Mouse (Mus musculus) retina, postnatal 1 day (tissue): ENCODE measurements around the gene Coro7.
A peak's percentile ranks its signal among the peaks of the same experiment; 100 is the strongest.
"Not testable (repeated sequence)": the region's sequence is repeated elsewhere in the genome, so short reads cannot be mapped to it uniquely, and the experiment has no call there.

Experiments
- DNase-seq: peaks from one replicate; pipeline ENCODE4 v3.0.0-alpha.2; 2012

Gene Coro7

GRCm38 (mm10) chr16:4680922-4681455, 1.4 kb upstream of the Coro7 start:
- DNase-seq: not testable (repeated sequence)

DNA sequence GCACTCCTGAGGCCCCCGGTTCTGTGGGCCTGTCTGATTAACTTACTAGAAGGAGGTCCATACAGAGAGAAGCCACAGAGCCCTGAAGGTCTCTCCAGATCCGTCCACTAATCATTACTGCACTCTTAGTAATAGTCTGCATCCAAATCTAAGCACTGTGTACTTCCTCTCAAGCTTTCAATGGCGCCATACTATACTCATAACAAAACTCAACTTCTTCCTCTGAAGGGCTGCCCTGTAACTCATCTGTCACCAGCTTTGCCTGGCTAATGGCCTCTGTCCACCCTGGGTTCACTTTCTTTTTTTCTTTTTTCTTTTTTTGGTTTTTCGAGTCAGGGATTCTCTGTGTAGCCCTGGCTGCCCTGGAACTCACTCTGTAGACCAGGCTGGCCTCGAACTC, 1.5 kb downstream of the Coro7 start:
- DNase-seq: no peak

GRCm38 (mm10) chr16:4676836-4677235, 2.7 kb downstream of the Coro7 start:
- DNase-seq: no peak

DNA sequence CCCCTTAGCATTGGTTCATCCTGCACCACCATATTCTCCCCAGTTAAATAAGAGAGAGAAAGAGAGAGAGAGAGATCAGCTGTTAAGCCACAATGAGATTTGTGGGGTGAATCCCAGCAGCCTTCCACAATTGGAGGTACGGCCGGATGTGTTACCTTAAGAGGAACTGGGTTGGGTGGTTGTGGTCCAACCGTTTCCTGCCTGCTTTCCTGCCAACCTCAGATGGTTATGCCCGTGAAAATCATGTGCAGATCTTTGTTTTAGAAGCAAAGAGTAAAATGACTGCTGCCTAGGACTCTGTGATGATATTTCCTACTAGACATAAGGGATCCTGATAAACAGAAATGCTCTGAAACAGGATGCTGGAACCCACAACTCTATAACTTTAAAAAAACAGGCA, 5.5 kb downstream of the Coro7 start:
- no peak for DNase-seq

- no peak for DNase-seq
Observed at GRCm38 (mm10) chr16:4670317-4670716, 9.3 kb downstream of the Coro7 start.

DNA sequence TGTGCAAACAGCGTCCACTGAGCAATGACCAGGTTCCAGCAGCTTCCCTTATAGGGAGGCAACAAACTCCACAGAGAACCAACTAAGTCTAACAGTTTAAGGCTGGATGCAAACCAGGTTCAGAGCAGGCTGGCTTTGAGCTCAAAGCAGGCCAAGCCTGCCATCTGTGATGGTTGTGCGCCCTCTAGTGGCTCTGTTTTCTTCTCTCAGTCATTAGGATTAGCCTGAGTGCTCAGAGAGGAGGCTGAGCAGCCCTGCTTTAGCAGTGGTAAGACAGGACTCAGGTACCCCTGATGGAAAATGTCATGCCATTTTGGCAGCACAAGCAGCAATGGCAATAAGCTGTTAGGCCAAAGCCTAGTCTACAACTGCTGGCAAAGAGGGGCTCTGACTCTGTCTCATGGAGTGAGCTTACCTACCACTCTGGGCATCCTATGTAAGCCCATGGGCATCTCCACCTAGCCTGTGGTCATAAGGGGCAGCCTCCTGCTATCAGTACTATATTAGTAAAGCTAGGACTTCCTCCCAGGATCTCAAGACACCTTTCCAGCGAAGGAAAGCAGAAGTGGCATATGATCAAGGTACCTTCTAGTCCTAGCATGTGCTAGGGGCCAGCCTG, 12.3 kb downstream of the Coro7 start:
- DNase-seq: peak; percentile 89

DNA sequence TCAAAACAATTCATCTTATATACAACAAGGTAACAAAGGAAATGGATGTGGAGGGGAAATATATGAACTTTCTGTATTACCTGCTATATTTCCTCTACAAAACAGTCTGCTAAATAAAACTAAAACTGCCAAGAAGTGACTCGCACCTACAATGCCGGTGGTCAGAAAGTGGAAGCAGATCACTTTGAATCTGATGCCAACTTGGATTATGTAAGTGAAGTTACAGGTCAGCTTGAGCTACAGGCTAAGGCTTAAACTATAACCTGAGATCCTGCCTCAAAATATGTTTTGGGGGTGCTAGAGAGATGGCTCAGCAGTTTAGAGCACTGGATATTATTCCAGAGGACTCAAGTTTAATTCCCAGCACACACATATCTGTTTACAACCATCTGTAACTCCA, 13.9 kb downstream of the Coro7 start:
- no peak for DNase-seq

- DNase-seq: no peak
Observed at GRCm38 (mm10) chr16:4663806-4664205, 15.8 kb downstream of the Coro7 start.

DNA sequence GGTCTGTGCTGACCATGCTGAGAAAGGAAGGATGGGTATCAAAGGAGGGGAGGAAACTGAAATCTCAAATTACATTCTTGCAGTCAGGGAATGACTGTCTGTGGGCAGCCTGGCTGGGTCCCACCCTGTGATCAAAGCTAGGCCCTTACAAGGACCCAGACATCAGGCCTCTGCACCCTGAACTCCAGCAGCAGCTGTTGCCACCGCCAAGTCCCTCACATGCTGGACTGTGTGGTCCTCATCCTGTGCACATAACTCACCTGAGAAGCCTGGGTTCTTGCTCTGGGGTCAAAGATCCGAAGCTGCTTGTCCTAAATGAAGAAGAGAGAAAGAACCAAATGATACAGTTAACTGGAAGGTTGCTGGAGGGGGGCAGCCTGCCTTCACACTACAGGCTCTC, 18.0 kb downstream of the Coro7 start:
- DNase-seq: no peak

- DNase-seq: no peak
Observed at GRCm38 (mm10) chr16:4659326-4659725, 20.3 kb downstream of the Coro7 start.

DNA sequence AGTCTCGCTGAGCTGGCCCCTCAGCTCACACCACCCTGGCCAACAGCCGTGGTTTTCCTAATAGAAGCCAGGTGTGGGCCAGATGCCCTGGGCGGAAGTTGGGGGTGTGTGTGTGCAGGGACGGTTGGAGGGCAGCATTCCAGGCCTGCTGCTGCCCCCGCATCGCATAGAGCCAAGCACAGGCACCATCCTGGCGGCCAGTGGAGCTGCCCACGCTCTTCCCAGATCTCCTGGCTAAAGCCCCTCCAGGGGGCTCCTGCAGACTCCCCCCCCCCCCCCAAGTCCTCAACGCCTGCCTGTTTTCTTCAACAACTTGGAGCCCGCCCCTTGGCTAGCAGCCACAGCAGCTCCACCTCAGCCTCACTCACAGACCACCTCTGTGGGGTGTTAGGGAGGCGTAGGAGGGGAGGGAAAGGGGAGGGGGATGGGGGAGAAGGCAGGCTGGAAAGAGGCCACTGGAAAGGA, 20.8 kb downstream of the Coro7 start:
- DNase-seq: peak; percentile 77

DNA sequence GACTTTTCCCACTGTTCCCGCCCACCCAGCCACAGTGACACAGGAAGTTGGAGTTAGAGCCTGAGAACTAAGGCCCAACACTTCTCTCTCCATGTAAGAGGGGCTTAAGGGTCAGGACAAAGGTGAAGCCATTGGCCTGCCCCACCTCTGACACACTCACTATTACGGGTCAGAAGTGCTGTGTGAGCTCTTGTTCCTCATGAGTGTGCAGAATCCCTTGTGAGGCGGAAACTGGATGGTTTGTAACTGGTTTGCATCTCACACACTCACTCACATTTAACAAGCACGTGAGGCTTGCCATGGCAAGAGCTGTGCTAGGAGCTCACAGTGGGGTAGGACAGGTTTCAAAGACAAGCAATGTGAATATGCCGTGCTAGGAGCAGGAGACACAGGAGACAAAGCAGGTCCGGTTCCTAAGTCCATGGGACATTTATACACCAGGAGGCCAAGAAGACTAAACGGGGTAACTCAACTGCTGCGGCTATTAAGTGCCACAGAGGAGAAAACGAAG, 23.0 kb downstream of the Coro7 start:
- DNase-seq: no peak

DNA sequence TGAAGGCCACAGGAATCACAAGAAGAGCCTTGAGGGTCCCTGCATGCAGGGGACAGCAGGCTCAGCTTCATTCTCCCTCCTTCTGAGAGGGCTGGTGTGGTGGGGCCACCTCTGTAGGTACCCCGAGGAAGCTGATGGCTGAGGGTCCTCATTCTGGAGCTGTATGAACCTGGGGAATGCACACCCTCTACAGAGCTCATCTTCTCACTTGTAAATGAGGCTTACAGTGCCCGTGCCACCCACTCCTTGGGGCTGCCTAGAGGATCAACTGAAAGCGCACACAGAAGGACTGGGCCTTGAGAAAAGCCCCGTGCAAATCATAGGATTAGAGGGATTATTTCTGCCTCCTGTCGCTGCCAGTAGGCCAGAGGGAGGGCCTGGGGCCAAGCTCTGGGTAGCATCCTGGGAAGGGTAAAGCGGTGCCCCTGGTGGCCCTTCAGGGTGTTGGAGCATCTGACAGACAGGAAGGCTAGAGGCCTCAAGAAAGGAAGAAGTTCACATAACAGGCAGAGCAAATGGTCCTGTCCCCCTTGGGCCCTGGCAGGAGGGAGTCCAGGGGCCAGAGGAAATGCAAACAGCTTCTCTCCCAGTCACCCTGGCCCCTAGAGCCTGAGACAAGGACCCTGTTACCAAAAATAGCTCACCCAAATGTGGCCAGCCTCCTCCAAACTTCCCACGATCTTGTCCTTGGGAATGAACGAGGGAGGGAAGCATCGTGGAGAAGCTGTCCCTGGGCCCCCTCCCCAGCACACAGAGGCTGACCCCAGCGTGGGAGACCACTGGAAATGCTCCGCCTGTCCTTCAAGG, 23.6 kb downstream of the Coro7 start:
- DNase-seq: peak; percentile 90

DNA sequence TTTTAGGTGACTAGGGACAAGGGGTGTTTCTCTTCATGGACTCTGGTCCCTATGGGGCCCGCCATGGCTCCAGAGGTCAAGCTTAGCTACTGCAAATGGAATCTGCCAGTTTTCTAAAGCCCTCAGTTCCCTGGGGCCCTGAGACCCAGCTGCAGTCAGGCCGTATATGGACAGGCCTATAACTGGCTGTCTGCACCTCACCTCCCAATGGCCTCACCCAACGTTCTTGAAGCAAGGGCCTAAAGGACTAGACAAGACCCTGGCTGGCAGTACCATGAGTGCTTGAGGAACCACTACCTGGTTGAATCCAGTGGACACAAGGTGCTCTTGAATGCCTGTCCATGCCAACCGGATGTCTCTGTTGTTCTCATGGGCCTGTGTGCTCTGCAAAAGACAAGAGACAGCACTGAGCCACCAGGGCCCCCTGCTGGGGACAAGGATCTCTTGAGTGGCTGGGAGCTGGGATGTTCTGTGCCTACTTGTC, 24.3 kb downstream of the Coro7 start:
- DNase-seq: peak; percentile 30

GRCm38 (mm10) chr16:4654706-4655105, 24.9 kb downstream of the Coro7 start:
- no peak for DNase-seq

DNA sequence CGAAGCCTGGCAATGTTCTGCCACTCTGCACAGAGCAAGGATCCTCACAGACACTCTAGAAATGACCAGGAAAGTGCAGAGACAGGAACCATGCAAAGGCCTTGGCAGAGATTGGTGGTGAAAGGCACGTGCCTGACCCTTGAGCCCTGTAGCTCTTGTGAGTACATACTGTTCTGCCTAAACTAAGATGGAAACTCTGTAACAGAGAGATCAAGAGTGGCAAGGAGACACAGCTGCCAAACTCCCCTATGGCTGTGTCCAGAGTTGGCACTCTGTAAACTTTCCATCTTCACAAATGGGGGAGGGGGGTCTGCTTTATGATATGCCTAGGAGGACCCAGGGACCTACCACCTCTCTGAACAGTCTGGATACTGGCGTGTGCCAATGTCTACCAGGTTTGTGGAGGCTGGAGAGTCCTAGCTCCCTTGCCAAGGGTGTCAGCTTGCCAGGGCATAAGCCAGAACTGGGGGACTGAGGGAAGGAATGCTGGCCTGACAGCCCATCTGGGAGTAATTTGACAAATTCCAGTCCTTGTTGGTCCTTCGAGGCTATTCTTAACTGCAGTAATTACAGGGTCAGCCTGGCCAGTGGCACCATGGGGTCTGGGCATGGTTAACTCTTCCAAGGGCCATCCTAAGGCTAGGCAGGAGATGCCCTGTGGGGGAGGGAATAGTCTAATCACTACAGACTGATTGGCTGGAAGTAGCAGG, 26.7 kb downstream of the Coro7 start:
- no peak for DNase-seq

DNA sequence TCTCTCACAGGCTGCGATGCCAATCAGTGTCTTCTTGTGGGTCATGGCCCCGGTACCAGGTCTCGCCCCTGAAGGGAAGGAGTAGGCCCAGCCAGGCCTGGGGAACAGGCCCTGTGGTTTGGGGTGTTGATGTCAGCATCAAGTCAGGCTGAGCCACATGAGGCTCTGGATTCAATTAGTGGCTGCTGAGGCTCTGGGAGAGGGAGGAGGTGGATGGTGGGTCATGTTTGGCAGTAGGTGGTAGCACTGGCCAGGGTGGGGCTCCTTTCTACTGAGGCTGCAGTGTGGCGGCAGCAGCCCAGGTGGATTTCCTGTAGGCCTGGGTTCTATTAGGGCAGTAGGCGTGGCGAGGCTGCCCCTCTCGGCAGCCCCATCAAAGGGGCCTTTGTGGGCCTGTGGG, 28.0 kb downstream of the Coro7 start:
- no peak for DNase-seq

DNA sequence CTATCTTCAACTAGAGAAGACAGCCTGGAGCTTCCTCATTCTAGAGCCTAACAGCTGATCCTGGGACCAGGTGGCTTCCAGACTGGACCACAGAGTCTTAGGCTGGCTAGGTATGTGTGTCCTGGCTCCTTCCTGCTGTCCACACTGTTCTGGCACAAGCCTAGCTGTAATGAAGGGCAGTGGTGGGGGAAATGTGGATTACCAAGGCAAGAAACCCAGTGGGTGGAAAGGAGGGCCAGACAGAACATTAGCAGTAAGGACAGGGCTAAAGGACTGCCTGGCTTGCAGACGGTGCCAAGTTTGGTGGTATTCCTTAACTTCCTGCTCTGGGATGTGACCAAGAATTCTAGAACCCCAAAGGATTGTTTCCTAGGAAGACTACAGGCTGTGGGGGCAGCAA, 28.5 kb downstream of the Coro7 start:
- no peak for DNase-seq

DNA sequence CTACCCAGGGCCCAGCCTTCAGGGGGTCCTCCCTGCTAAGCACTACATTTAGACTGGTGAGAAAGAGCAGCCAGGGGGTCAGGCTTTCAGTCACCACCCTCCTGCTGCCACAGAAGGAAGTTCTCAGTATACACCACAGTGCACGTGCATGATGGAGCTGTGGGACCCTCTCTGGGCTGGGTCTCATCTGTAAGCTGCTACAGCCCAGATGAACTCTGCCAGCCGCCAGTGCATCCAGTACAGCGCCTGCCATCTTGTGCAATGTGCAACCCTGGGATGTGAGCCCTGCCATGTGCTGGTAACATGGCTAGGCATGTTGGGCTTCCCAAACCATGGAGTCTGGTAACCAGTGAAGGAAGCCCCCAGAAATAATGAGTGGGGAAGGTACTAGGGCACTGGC, 29.4 kb downstream of the Coro7 start:
- DNase-seq: no peak

GRCm38 (mm10) chr16:4649692-4650091, 29.9 kb downstream of the Coro7 start:
- DNase-seq: no peak

DNA sequence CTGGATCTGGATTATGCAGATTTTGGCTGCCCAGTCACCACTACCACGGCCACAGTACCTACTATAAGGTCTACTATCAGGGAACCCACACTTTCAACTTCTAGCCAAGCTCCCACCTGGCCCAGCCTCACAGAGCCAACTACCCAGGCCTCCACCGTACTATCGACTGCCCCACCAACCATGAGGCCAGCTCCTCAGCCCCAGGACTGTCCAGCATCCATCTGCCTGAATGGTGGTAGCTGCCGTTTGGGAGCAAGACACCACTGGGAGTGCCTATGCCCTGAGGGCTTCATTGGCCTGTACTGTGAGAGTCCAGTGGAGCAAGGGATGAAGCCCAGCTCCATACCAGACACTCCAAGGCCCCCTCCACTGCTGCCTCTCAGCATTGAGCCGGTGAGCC, 30.4 kb downstream of the Coro7 start:
- no peak for DNase-seq

- peak; percentile 40 for DNase-seq
Observed at GRCm38 (mm10) chr16:4648416-4649023, 31.1 kb downstream of the Coro7 start.

DNA sequence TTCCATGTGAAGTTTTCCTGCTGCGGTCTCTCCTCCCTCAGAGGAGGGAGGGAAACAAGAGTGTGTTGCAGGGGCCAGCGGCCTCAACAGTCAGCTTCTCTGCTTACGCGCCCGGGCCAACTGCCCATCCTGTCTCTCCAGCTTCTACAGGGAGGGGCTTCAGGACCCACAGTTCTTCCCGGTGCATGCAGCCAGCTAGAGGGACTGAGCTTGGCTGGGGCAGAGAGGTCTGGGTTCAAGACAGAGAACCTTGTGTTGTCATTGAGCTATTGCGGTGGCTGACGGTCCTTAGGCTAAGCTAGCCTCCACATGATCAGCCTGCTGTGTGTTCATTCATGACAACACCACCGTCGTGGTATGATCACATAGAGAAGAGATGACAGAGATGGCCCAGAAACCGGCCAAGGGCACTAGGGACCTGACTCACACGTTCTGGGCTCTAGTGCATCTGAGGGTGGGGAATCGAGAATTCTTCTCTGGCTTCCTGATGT, 31.9 kb downstream of the Coro7 start:
- DNase-seq: peak; percentile 29
